In the genomic region with DNA sequence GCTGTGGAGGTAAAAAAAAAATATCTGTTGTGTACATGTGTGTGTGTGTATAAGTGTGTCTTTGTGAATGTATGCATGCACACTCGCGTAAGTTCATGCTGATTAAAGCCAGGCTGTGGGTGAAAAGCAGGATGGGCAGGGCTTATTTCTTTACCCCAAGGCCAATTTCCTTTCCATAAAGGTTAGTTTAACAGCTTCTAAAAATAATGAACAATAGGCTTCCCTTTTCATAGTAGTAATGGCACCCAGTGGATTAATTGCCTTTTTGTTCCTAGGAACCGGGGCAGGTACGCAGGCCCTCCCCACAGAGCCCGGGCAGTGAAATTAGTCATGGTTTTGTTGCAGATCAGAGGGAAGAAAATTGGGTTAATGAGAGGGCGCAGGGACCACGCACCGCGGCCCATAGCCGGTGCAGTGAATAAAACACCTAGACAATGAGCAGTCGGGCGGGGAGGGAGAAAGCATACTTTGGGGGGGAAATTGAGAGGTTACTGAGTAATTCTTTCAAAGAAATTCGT, we compare ENCODE assay signal across 18 mouse cellular contexts.
DNase-seq lines count a peak whose midpoint lies in the region; ATAC-seq and TF ChIP-seq lines count a peak whose summit lies in the region.
"Had no signal": no experiment of that assay in that cellular context is flagged by ENCODE, and none has a peak within 500 bp of the region (broad histone marks: within the 10 kb centered on the region; RNA-seq: fewer than 3 reads in every experiment).

No protein-coding gene starts in this region.

- no peak for DNase-seq in forebrain, postnatal 0 days
- peak; percentile 21 for DNase-seq in kidney, postnatal 0 days (ENCODE audit: low spot score)
- DNase-seq in midbrain, embryonic 11.5 days (ENCODE audit: low spot score, missing footprints), result peak; percentile 78
- no peak for DNase-seq in adrenal gland, postnatal 14 days
- DNase-seq: adrenal gland, postnatal 10 days; B cell, adult 2 months; cerebellum, adult 2 months; thymus, postnatal 36 days had no signal

- H3K9ac ChIP-seq in forebrain, embryonic 13.5 days, result no peak overlapping the region
- H3K9ac ChIP-seq in forebrain, postnatal 0 days, result no peak overlapping the region
- no peak overlapping the region for H3K9ac ChIP-seq in kidney, postnatal 0 days (ENCODE audit: low read depth, low read length)
- no peak overlapping the region for H3K9ac ChIP-seq in kidney, embryonic 14.5 days (ENCODE audit: low read depth, low read length)
- H3K9ac ChIP-seq in midbrain, embryonic 11.5 days (ENCODE audit: low read length), result no peak overlapping the region
- no peak overlapping the region for H3K9ac ChIP-seq in midbrain, embryonic 15.5 days
- no peak overlapping the region for H3K9ac ChIP-seq in neural tube, embryonic 13.5 days
- H3K9ac ChIP-seq: embryonic facial prominence, embryonic 13.5 days; hindbrain, embryonic 15.5 days; lung, embryonic 15.5 days had no signal

- peak overlapping the region; percentile 12; the same call in 1 of the 2 replicates for H3K4me2 ChIP-seq in forebrain, embryonic 13.5 days
- no peak overlapping the region for H3K4me2 ChIP-seq in forebrain, postnatal 0 days (ENCODE audit: low read depth)
- no peak overlapping the region for H3K4me2 ChIP-seq in kidney, postnatal 0 days (ENCODE audit: low read length)
- H3K4me2 ChIP-seq in kidney, embryonic 14.5 days (replicated peaks; ENCODE audit: low read depth, low read length), result no peak overlapping the region
- no peak overlapping the region for H3K4me2 ChIP-seq in midbrain, embryonic 11.5 days
- H3K4me2 ChIP-seq in midbrain, embryonic 15.5 days, result no peak overlapping the region
- 0 out of 2 replicates have a peak overlapping the region, but pooled peaks have one; percentile 13 for H3K4me2 ChIP-seq in neural tube, embryonic 13.5 days
- H3K4me2 ChIP-seq: embryonic facial prominence, embryonic 13.5 days; hindbrain, embryonic 15.5 days; liver, embryonic 11.5 days; lung, embryonic 15.5 days had no signal

- H3K27ac ChIP-seq in forebrain, embryonic 13.5 days, result no peak overlapping the region
- H3K27ac ChIP-seq in forebrain, postnatal 0 days (ENCODE audit: low read depth, low read length), result no peak overlapping the region
- no peak overlapping the region for H3K27ac ChIP-seq in kidney, postnatal 0 days
- H3K27ac ChIP-seq in kidney, embryonic 14.5 days (ENCODE audit: low read depth, low read length), result no peak overlapping the region
- H3K27ac ChIP-seq in midbrain, embryonic 11.5 days (ENCODE audit: low read depth, low read length), result no peak overlapping the region
- no peak overlapping the region for H3K27ac ChIP-seq in midbrain, embryonic 15.5 days
- H3K27ac ChIP-seq in neural tube, embryonic 13.5 days (replicated peaks), result no peak overlapping the region
- H3K27ac ChIP-seq: embryonic facial prominence, embryonic 13.5 days; hindbrain, embryonic 15.5 days; layer of hippocampus, adult 2 months; lung, embryonic 15.5 days had no signal

- no peak for TF ChIP-seq CTCF in forebrain, postnatal 0 days (IDR thresholded peaks at IDR 0.05; ENCODE audit: low read depth)
- no peak for TF ChIP-seq CTCF in kidney, postnatal 0 days (IDR thresholded peaks at IDR 0.05; ENCODE audit: low read depth)

- no peaks in the 10 kb centered on the region for H3K9me3 ChIP-seq in forebrain, embryonic 13.5 days (replicated peaks)
- no peaks in the 10 kb centered on the region for H3K9me3 ChIP-seq in forebrain, postnatal 0 days (ENCODE audit: low read length)
- no peaks in the 10 kb centered on the region for H3K9me3 ChIP-seq in kidney, postnatal 0 days (replicated peaks; ENCODE audit: low read length)
- H3K9me3 ChIP-seq in kidney, embryonic 14.5 days (ENCODE audit: control insufficient read depth, low read length), result no peaks in the 10 kb centered on the region
- H3K9me3 ChIP-seq in midbrain, embryonic 11.5 days (ENCODE audit: control insufficient read depth, low read length), result no peaks in the 10 kb centered on the region
- H3K9me3 ChIP-seq in midbrain, embryonic 15.5 days, result no peaks in the 10 kb centered on the region
- no peaks in the 10 kb centered on the region for H3K9me3 ChIP-seq in neural tube, embryonic 13.5 days
- H3K9me3 ChIP-seq: embryonic facial prominence, embryonic 13.5 days; hindbrain, embryonic 15.5 days; lung, embryonic 15.5 days had no signal

- 2% methylated on average over 13 of the region's 13 CpGs for WGBS in forebrain, embryonic 13.5 days
- 13% methylated on average over 13 of the region's 13 CpGs for WGBS in forebrain, postnatal 0 days
- 16% methylated on average over 13 of the region's 13 CpGs for WGBS in kidney, postnatal 0 days
- 17% methylated on average over 13 of the region's 13 CpGs for WGBS in kidney, embryonic 14.5 days
- WGBS in midbrain, embryonic 11.5 days, result 22% methylated on average over 13 of the region's 13 CpGs
- WGBS in midbrain, embryonic 15.5 days, result 12% methylated on average over 13 of the region's 13 CpGs
- 7% methylated on average over 13 of the region's 13 CpGs for WGBS in neural tube, embryonic 13.5 days

- no peak overlapping the region for H3K4me3 ChIP-seq in forebrain, embryonic 13.5 days
- no peak overlapping the region for H3K4me3 ChIP-seq in forebrain, postnatal 0 days (ENCODE audit: low read depth, low read length)
- no peak overlapping the region for H3K4me3 ChIP-seq in kidney, postnatal 0 days (replicated peaks; ENCODE audit: low read depth, low read length)
- no peak overlapping the region for H3K4me3 ChIP-seq in kidney, embryonic 14.5 days (ENCODE audit: low read length)
- H3K4me3 ChIP-seq in midbrain, embryonic 11.5 days (ENCODE audit: low read depth, low read length), result no peak overlapping the region
- no peak overlapping the region for H3K4me3 ChIP-seq in midbrain, embryonic 15.5 days
- no peak overlapping the region for H3K4me3 ChIP-seq in neural tube, embryonic 13.5 days
- H3K4me3 ChIP-seq: embryonic facial prominence, embryonic 13.5 days; hindbrain, embryonic 15.5 days; layer of hippocampus, adult 2 months; lung, embryonic 15.5 days had no signal

- H3K27me3 ChIP-seq in forebrain, embryonic 13.5 days, result peaks cover 34% of the 10 kb centered on the region
- H3K27me3 ChIP-seq in forebrain, postnatal 0 days (ENCODE audit: insufficient read depth, low read length), result peaks cover 3% of the 10 kb centered on the region; the same call in 1 of the 2 replicates
- no peaks in the 10 kb centered on the region for H3K27me3 ChIP-seq in kidney, postnatal 0 days (ENCODE audit: insufficient read depth, low read length)
- H3K27me3 ChIP-seq in kidney, embryonic 14.5 days (ENCODE audit: control insufficient read depth, insufficient read depth, low read length), result no peaks in the 10 kb centered on the region
- no peaks in the 10 kb centered on the region for H3K27me3 ChIP-seq in midbrain, embryonic 11.5 days (ENCODE audit: control insufficient read depth, insufficient read depth, low read length)
- no peaks in the 10 kb centered on the region for H3K27me3 ChIP-seq in midbrain, embryonic 15.5 days (replicated peaks)
- H3K27me3 ChIP-seq in neural tube, embryonic 13.5 days, result peaks cover 68% of the 10 kb centered on the region
- H3K27me3 ChIP-seq: lung, embryonic 15.5 days had no signal

- H3K36me3 ChIP-seq in forebrain, embryonic 13.5 days (ENCODE audit: poor library complexity, severe bottlenecking), result no peaks in the 10 kb centered on the region
- H3K36me3 ChIP-seq in forebrain, postnatal 0 days (ENCODE audit: insufficient read depth), result no peaks in the 10 kb centered on the region
- H3K36me3 ChIP-seq in kidney, postnatal 0 days (ENCODE audit: insufficient read depth, low read length), result no peaks in the 10 kb centered on the region
- no peaks in the 10 kb centered on the region for H3K36me3 ChIP-seq in kidney, embryonic 14.5 days (ENCODE audit: control insufficient read depth, insufficient read depth, low read length)
- no peaks in the 10 kb centered on the region for H3K36me3 ChIP-seq in midbrain, embryonic 11.5 days (ENCODE audit: control insufficient read depth, insufficient read depth, low read length)
- H3K36me3 ChIP-seq in midbrain, embryonic 15.5 days (replicated peaks), result no peaks in the 10 kb centered on the region
- no peaks in the 10 kb centered on the region for H3K36me3 ChIP-seq in neural tube, embryonic 13.5 days
- H3K36me3 ChIP-seq: embryonic facial prominence, embryonic 13.5 days; hindbrain, embryonic 15.5 days; lung, embryonic 15.5 days had no signal

- peaks cover 11% of the 10 kb centered on the region for H3K4me1 ChIP-seq in forebrain, embryonic 13.5 days
- H3K4me1 ChIP-seq in forebrain, postnatal 0 days (ENCODE audit: insufficient read depth), result no peaks in the 10 kb centered on the region
- no peaks in the 10 kb centered on the region for H3K4me1 ChIP-seq in kidney, postnatal 0 days (replicated peaks; ENCODE audit: insufficient read depth, low read length)
- H3K4me1 ChIP-seq in kidney, embryonic 14.5 days (ENCODE audit: control insufficient read depth, insufficient read depth, low read length), result no peaks in the 10 kb centered on the region
- no peaks in the 10 kb centered on the region for H3K4me1 ChIP-seq in midbrain, embryonic 11.5 days (ENCODE audit: control insufficient read depth, insufficient read depth, low read length)
- peaks cover 14% of the 10 kb centered on the region for H3K4me1 ChIP-seq in midbrain, embryonic 15.5 days
- peaks cover 10% of the 10 kb centered on the region for H3K4me1 ChIP-seq in neural tube, embryonic 13.5 days (replicated peaks)
- H3K4me1 ChIP-seq: lung, embryonic 15.5 days had no signal

- no peak for ATAC-seq in forebrain, embryonic 13.5 days
- no peak for ATAC-seq in forebrain, postnatal 0 days
- ATAC-seq in kidney, postnatal 0 days (replicated peaks; ENCODE audit: low FRiP score, low read depth), result no peak
- no peak for ATAC-seq in kidney, embryonic 14.5 days (ENCODE audit: low FRiP score, low TSS enrichment)
- no peak for ATAC-seq in midbrain, embryonic 11.5 days (ENCODE audit: low FRiP score)
- no peak for ATAC-seq in midbrain, embryonic 15.5 days (replicated peaks)
- ATAC-seq in neural tube, embryonic 13.5 days (ENCODE audit: low read depth), result no peak
- ATAC-seq: intestine, embryonic 16.5 days had no signal

Comparison
In these comparisons a context has a peak if more than half of its experiments do, and no peak if none do; other contexts are left out.
1. H3K4me2 ChIP-seq: peak in forebrain, embryonic 13.5 days (single experiment) and neural tube, embryonic 13.5 days (single experiment); none in forebrain, postnatal 0 days (single experiment), kidney, postnatal 0 days (single experiment), kidney, embryonic 14.5 days (single experiment), midbrain, embryonic 11.5 days (single experiment) and midbrain, embryonic 15.5 days (single experiment).
2. DNase-seq: peak in kidney, postnatal 0 days (single experiment) and midbrain, embryonic 11.5 days (single experiment); none in forebrain, postnatal 0 days (single experiment) and adrenal gland, postnatal 14 days (single experiment).